Mouse (Mus musculus): ENCODE measurements at regions not wholly inside any gene's neighbourhood (a gene's known extent, or its start where the extent isn't known, plus 50 kb on each side); places are given as distances from the start of the nearest gene placed in this dataset.

DNA sequence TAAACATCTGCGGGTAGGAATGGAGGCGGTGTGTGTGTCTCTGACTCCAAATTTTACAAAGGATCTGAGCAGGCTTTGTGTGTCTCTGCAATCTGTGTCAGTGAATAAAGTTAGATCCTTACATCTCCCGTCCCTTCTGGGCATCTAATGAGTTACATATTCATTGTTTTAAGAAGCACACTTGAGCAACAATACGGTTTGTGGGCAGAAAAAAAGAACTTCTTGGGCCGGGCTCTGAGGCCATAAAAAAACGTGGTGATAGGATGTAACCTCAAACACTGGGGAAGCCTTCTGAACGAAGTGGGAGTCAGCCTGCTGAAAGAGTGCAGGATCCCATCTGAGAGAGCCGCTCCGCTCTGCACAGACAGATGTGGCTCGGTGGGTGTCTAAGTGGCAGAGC is 94.2 kb upstream of the Lef1 start:
- Histone ChIP-seq H3K4me3 (no peak overlapping the region), H3K4me2 (ENCODE audit: low read depth) (no peak overlapping the region), H3ac (ENCODE audit: control insufficient read depth, insufficient read length) (no peak overlapping the region), H3K79me2 (ENCODE audit: control insufficient read depth, insufficient read depth) (no peaks in the 10 kb centered on the region), H3K36me3 (ENCODE audit: control insufficient read depth, insufficient read depth) (no peaks in the 10 kb centered on the region), H3K27me3 (ENCODE audit: control insufficient read depth, insufficient read depth, insufficient read length) (no peaks in the 10 kb centered on the region)
- no peak for TF ChIP-seq E2F4 (IDR thresholded peaks at IDR 0.05; ENCODE audit: insufficient read depth)
- TF ChIP-seq MAX (IDR thresholded peaks at IDR 0.05; ENCODE audit: low read depth), result no peak
- no peak for TF ChIP-seq MYOG (IDR thresholded peaks at IDR 0.05; ENCODE audit: control insufficient read depth in 1 of 3, insufficient read depth in 1 of 3, insufficient read length in 2 of 3, low read depth in 2 of 3)
- no peak for TF ChIP-seq REST (IDR thresholded peaks at IDR 0.05; ENCODE audit: insufficient read depth, insufficient read length)
- TF ChIP-seq MYOD1 (IDR thresholded peaks at IDR 0.05; ENCODE audit: control insufficient read depth in 1 of 3, insufficient read length in 2 of 3, low read depth in 2 of 3), result no peak
- TF ChIP-seq TCF12 (IDR thresholded peaks at IDR 0.05; ENCODE audit: insufficient read depth, poor library complexity, severe bottlenecking), result no peak
- TF ChIP-seq POLR2AphosphoS2 (IDR thresholded peaks at IDR 0.05; ENCODE audit: insufficient read length, low read depth), result no peak
- TF ChIP-seq CEBPB (IDR thresholded peaks at IDR 0.05; ENCODE audit: insufficient read depth, poor library complexity, severe bottlenecking), result no peak
- TF ChIP-seq USF1 (IDR thresholded peaks at IDR 0.05; ENCODE audit: low read depth), result no peak
- no peak for TF ChIP-seq TCF3 (IDR thresholded peaks at IDR 0.05; ENCODE audit: insufficient read length, low read depth)

DNA sequence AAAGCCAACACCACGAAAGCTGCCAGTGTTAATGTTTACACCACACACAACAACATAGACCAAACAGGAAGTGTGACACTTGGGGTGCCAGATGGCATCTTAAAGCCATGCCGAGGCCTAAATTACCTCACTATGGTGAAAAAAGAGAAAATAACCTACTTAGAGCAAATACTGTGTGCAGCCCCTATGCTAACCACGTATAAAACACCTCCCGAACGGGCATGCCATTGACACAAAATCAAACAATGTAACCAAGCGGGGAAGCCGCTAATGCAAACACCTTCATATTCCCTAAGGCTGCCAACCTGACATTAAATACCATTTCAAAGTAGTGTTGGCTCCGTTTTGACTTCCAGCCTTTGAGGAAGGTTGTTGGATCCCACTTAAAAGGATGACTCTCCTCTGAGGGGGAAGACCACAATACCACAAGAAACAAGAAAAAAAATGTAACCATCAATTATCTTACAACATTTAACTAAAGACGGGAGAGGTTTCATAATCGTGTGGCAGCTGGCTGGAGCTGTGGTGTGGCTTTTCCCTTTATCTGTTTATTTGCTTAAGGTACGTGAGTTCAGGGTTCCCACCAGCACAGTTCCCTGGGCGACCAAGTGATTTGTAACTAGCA is 96.1 kb upstream of the Lef1 start:
- Histone ChIP-seq H3ac (ENCODE audit: control insufficient read depth, insufficient read length) (no peak overlapping the region), H3K27me3 (ENCODE audit: control insufficient read depth, insufficient read depth, insufficient read length) (no peaks in the 10 kb centered on the region), H3K36me3 (ENCODE audit: control insufficient read depth, insufficient read depth) (no peaks in the 10 kb centered on the region), H3K4me2 (ENCODE audit: low read depth) (peak overlapping the region; percentile 29), H3K4me3 (no peak overlapping the region), H3K79me2 (ENCODE audit: control insufficient read depth, insufficient read depth) (no peaks in the 10 kb centered on the region)
- TF ChIP-seq CEBPB (IDR thresholded peaks at IDR 0.05; ENCODE audit: insufficient read depth, poor library complexity, severe bottlenecking) (peak; percentile 88), POLR2AphosphoS2 (IDR thresholded peaks at IDR 0.05; ENCODE audit: insufficient read length, low read depth) (no peak)

DNA sequence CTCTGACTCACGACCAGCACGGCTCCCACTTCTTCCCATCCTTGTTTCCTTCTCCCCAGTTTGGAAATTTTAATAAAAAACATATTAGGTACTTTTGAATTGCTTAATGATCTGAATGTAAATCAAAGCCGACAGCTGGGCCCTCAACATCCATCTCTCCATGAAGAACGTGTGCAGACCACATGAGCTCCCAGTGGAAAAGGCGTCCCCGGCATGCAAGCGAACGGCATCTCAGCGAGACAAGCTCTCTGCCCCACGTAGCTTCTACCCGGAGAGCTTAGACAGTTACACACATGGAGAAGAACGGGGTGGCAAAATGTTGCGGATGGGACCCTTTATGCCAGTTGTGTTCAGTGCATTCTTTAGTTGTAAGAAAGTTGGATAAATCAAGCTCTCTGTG is 109.6 kb upstream of the Lef1 start:
- TF ChIP-seq CEBPB (IDR thresholded peaks at IDR 0.05; ENCODE audit: insufficient read depth, poor library complexity, severe bottlenecking) (no peak), TCF3 (IDR thresholded peaks at IDR 0.05; ENCODE audit: insufficient read length, low read depth) (no peak), POLR2A (IDR thresholded peaks at IDR 0.05; ENCODE audit: insufficient read length, low read depth) (no peak), E2F4 (IDR thresholded peaks at IDR 0.05; ENCODE audit: insufficient read depth) (no peak), MAX (IDR thresholded peaks at IDR 0.05; ENCODE audit: low read depth) (no peak), SRF (IDR thresholded peaks at IDR 0.05; ENCODE audit: control insufficient read depth, insufficient read length, low read depth) (no peak), MYOD1 (IDR thresholded peaks at IDR 0.05; ENCODE audit: control insufficient read depth in 1 of 3, insufficient read length in 2 of 3, low read depth in 2 of 3) (no peak), TCF12 (IDR thresholded peaks at IDR 0.05; ENCODE audit: insufficient read depth, poor library complexity, severe bottlenecking) (no peak), MYOG (IDR thresholded peaks at IDR 0.05; ENCODE audit: control insufficient read depth in 1 of 3, insufficient read depth in 1 of 3, insufficient read length in 2 of 3, low read depth in 2 of 3) (no peak), REST (IDR thresholded peaks at IDR 0.05; ENCODE audit: insufficient read depth, insufficient read length) (no peak), USF1 (IDR thresholded peaks at IDR 0.05; ENCODE audit: low read depth) (no peak), POLR2AphosphoS2 (IDR thresholded peaks at IDR 0.05; ENCODE audit: insufficient read length, low read depth) (no peak)
- Histone ChIP-seq H3K4me2 (ENCODE audit: low read depth) (no peak overlapping the region), H3K79me2 (ENCODE audit: control insufficient read depth, insufficient read depth) (no peaks in the 10 kb centered on the region), H3K27me3 (ENCODE audit: control insufficient read depth, insufficient read depth, insufficient read length) (no peaks in the 10 kb centered on the region), H3ac (ENCODE audit: control insufficient read depth, insufficient read length) (no peak overlapping the region), H3K4me3 (no peak overlapping the region), H3K36me3 (ENCODE audit: control insufficient read depth, insufficient read depth) (no peaks in the 10 kb centered on the region)

- H3K79me2 ChIP-seq (ENCODE audit: control insufficient read depth, insufficient read depth), result no peaks in the 10 kb centered on the region
- no peaks in the 10 kb centered on the region for H3K27me3 ChIP-seq (ENCODE audit: control insufficient read depth, insufficient read depth, insufficient read length)
- no peak overlapping the region for H3K4me2 ChIP-seq (ENCODE audit: low read depth)
- H3ac ChIP-seq (ENCODE audit: control insufficient read depth, insufficient read length), result no peak overlapping the region
- no peak for TF ChIP-seq MYOD1 (IDR thresholded peaks at IDR 0.05; ENCODE audit: control insufficient read depth in 1 of 3, insufficient read length in 2 of 3, low read depth in 2 of 3)
- TF ChIP-seq MYOG (IDR thresholded peaks at IDR 0.05; ENCODE audit: control insufficient read depth in 1 of 3, insufficient read depth in 1 of 3, insufficient read length in 2 of 3, low read depth in 2 of 3), result no peak
- TF ChIP-seq USF1 (IDR thresholded peaks at IDR 0.05; ENCODE audit: low read depth), result no peak
- no peak for TF ChIP-seq TCF12 (IDR thresholded peaks at IDR 0.05; ENCODE audit: insufficient read depth, poor library complexity, severe bottlenecking)
- no peak for TF ChIP-seq SRF (IDR thresholded peaks at IDR 0.05; ENCODE audit: control insufficient read depth, insufficient read length, low read depth)
- TF ChIP-seq POLR2A (IDR thresholded peaks at IDR 0.05; ENCODE audit: insufficient read length, low read depth), result no peak
- TF ChIP-seq POLR2AphosphoS2 (IDR thresholded peaks at IDR 0.05; ENCODE audit: insufficient read length, low read depth), result no peak
- no peak for TF ChIP-seq MAX (IDR thresholded peaks at IDR 0.05; ENCODE audit: low read depth)
- TF ChIP-seq CEBPB (IDR thresholded peaks at IDR 0.05; ENCODE audit: insufficient read depth, poor library complexity, severe bottlenecking), result no peak
- no peak for TF ChIP-seq REST (IDR thresholded peaks at IDR 0.05; ENCODE audit: insufficient read depth, insufficient read length)
- no peak overlapping the region for H3K4me3 ChIP-seq
- H3K36me3 ChIP-seq (ENCODE audit: control insufficient read depth, insufficient read depth), result no peaks in the 10 kb centered on the region
Measured at GRCm38 (mm10) chr3:131000252-131000651, 110.0 kb upstream of the Lef1 start.

GRCm38 (mm10) chr3:130999818-131000217 is 110.5 kb upstream of the Lef1 start:
- Histone ChIP-seq H3ac (ENCODE audit: control insufficient read depth, insufficient read length) (no peak overlapping the region), H3K27me3 (ENCODE audit: control insufficient read depth, insufficient read depth, insufficient read length) (no peaks in the 10 kb centered on the region), H3K4me2 (ENCODE audit: low read depth) (no peak overlapping the region), H3K36me3 (ENCODE audit: control insufficient read depth, insufficient read depth) (no peaks in the 10 kb centered on the region), H3K79me2 (ENCODE audit: control insufficient read depth, insufficient read depth) (no peaks in the 10 kb centered on the region), H3K4me3 (no peak overlapping the region)
- TF ChIP-seq E2F4 (IDR thresholded peaks at IDR 0.05; ENCODE audit: insufficient read depth) (no peak), POLR2A (IDR thresholded peaks at IDR 0.05; ENCODE audit: insufficient read length, low read depth) (no peak), USF1 (IDR thresholded peaks at IDR 0.05; ENCODE audit: low read depth) (no peak), TCF3 (IDR thresholded peaks at IDR 0.05; ENCODE audit: insufficient read length, low read depth) (no peak), CEBPB (IDR thresholded peaks at IDR 0.05; ENCODE audit: insufficient read depth, poor library complexity, severe bottlenecking) (no peak), MAX (IDR thresholded peaks at IDR 0.05; ENCODE audit: low read depth) (no peak), SRF (IDR thresholded peaks at IDR 0.05; ENCODE audit: control insufficient read depth, insufficient read length, low read depth) (no peak), MYOG (IDR thresholded peaks at IDR 0.05; ENCODE audit: control insufficient read depth in 1 of 3, insufficient read depth in 1 of 3, insufficient read length in 2 of 3, low read depth in 2 of 3) (no peak), MYOD1 (IDR thresholded peaks at IDR 0.05; ENCODE audit: control insufficient read depth in 1 of 3, insufficient read length in 2 of 3, low read depth in 2 of 3) (no peak), TCF12 (IDR thresholded peaks at IDR 0.05; ENCODE audit: insufficient read depth, poor library complexity, severe bottlenecking) (no peak), POLR2AphosphoS2 (IDR thresholded peaks at IDR 0.05; ENCODE audit: insufficient read length, low read depth) (no peak), REST (IDR thresholded peaks at IDR 0.05; ENCODE audit: insufficient read depth, insufficient read length) (no peak)

All from myocyte (in vitro differentiated cells).